In the genomic region with DNA sequence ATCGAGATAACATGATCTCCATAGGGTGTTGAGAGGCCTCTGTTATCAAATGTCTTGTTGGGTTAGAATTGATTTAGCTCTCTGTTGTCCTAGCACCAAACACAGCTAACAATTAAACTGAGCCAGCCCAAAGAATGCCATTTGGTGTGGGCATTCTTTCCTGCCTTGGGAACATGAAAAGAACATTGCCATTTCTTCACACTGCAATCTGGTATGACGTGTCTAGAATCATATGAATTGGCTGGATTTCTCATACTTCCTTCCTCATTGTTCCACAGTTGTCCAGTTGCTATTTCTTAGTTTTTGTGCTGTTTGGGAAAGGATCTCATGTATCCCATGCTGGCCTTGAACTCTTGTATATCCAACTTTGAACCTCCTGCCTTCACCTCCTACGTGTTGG, we compare ENCODE assay signal across 20 mouse cellular contexts. TPM values are rescaled to one million over a fixed set of nuclear protein-coding genes. Genes with fewer than 3 reads are reported as not detected.
DNase-seq lines count a peak whose midpoint lies in the region; ATAC-seq and TF ChIP-seq lines count a peak whose summit lies in the region.
"Had no signal": no experiment of that assay in that cellular context is flagged by ENCODE, and none has a peak within 500 bp of the region (broad histone marks: within the 10 kb centered on the region; RNA-seq: fewer than 3 reads in every experiment).

No protein-coding gene starts in this region.

- H3K9ac ChIP-seq in neural tube, embryonic 15.5 days (replicated peaks) = no peak overlapping the region
- H3K9ac ChIP-seq: forebrain, embryonic 13.5 days; forebrain, postnatal 0 days; heart, embryonic 13.5 days; hindbrain, embryonic 15.5 days had no signal

- no peaks in the 10 kb centered on the region for H3K9me3 ChIP-seq in neural tube, embryonic 15.5 days (replicated peaks)
- H3K9me3 ChIP-seq: forebrain, embryonic 13.5 days; hindbrain, embryonic 15.5 days had no signal

- TF ChIP-seq CTCF in layer of hippocampus, adult 2 months (conservative IDR thresholded peaks at IDR 0.05) = no peak

- intact Hi-C loops in heart, postnatal 25 days (cut with DNase I) = no loop called here
- intact Hi-C loops in left cerebral cortex, postnatal 4 days (cut with DNase I) = no loop called here

- no peaks in the 10 kb centered on the region for H3K27me3 ChIP-seq in neural tube, embryonic 15.5 days (replicated peaks)
- H3K27me3 ChIP-seq: forebrain, embryonic 13.5 days; heart, embryonic 13.5 days; hindbrain, embryonic 15.5 days had no signal

- peaks cover 5% of the 10 kb centered on the region; the same call in 1 of the 2 replicates for H3K4me1 ChIP-seq in brown adipose tissue, adult 24 weeks (ENCODE audit: control insufficient read depth, insufficient read depth, insufficient read length, low read length)
- peaks cover 15% of the 10 kb centered on the region for H3K4me1 ChIP-seq in neural tube, embryonic 15.5 days

- no peaks in the 10 kb centered on the region for H3K36me3 ChIP-seq in neural tube, embryonic 15.5 days
- H3K36me3 ChIP-seq: hindbrain, embryonic 15.5 days had no signal

- H3K4me3 ChIP-seq in layer of hippocampus, adult 2 months = no peak overlapping the region
- no peak overlapping the region for H3K4me3 ChIP-seq in brown adipose tissue, adult 24 weeks (ENCODE audit: insufficient read depth, low read depth, low read length)
- no peak overlapping the region for H3K4me3 ChIP-seq in neural tube, embryonic 15.5 days (replicated peaks)
- H3K4me3 ChIP-seq: embryonic facial prominence, embryonic 10.5 days; forebrain, embryonic 13.5 days; heart, embryonic 13.5 days; hindbrain, embryonic 10.5 days; hindbrain, embryonic 15.5 days had no signal

- 91% methylated on average over 3 of the region's 3 CpGs for WGBS in neural tube, embryonic 15.5 days

- H3K27ac ChIP-seq in layer of hippocampus, adult 2 months = peak overlapping the region; percentile 72
- H3K27ac ChIP-seq in brown adipose tissue, adult 24 weeks (replicated peaks; ENCODE audit: low read depth, low read length) = 0 out of 2 replicates have a peak overlapping the region, but pooled peaks have one; percentile 10
- H3K27ac ChIP-seq in neural tube, embryonic 15.5 days (replicated peaks) = no peak overlapping the region
- H3K27ac ChIP-seq: embryonic facial prominence, embryonic 10.5 days; forebrain, embryonic 13.5 days; heart, embryonic 13.5 days; hindbrain, embryonic 10.5 days; hindbrain, embryonic 15.5 days had no signal

- ATAC-seq in megakaryocyte, adult 5-6 weeks (ENCODE audit: poor library complexity, severe bottlenecking) = 0 out of 2 replicates have a peak, but pooled peaks have one; percentile 33
- no peak for ATAC-seq in neural tube, embryonic 15.5 days (ENCODE audit: low FRiP score)
- ATAC-seq: forebrain, embryonic 13.5 days; forebrain, postnatal 0 days had no signal

- no peak overlapping the region for H3K4me2 ChIP-seq in neural tube, embryonic 15.5 days
- H3K4me2 ChIP-seq: forebrain, embryonic 13.5 days; hindbrain, embryonic 15.5 days had no signal

- DNase-seq in heart, adult 11 months = peak; percentile 77
- DNase-seq in heart, postnatal 25 days (ENCODE audit: low spot score) = no peak
- no peak for DNase-seq in layer of hippocampus, adult 2 months (ENCODE audit: low spot score in 2 of 2)
- no peak for DNase-seq in layer of hippocampus, adult 18-20 months (ENCODE audit: low spot score in 2 of 2)
- no peak for DNase-seq in left cerebral cortex, postnatal 4 days
- DNase-seq: adrenal gland, postnatal 10 days; cerebellum, adult 18-20 months; cerebellum, adult 9-11 months; cerebellum, postnatal 36 days; forebrain, postnatal 0 days; gastrocnemius, postnatal 25 days; heart, postnatal 14 days had no signal

RNA-seq across cellular contexts. Expression of a gene that starts 27.9 kb away (rescaled TPM):
- 10 to 100 TPM; 73.5 to 75.5 TPM for total RNA-seq in heart, postnatal 25 days (2021)
- 10 to 100 TPM; 91.8 to 92.0 TPM for total RNA-seq in layer of hippocampus, adult 2 months (2021)
- total RNA-seq in layer of hippocampus, adult 18-20 months (2021) = 100 to 1,000 TPM in 1 of 2 experiments, 10 to 100 TPM in 1; 94.2 to 105 TPM
- 74.8 and 95.3 TPM in 2 replicates for polyA plus RNA-seq in brown adipose tissue, adult 24 weeks (2012; ENCODE audit: insufficient read depth, insufficient read length, missing spikeins)
- total RNA-seq in megakaryocyte, adult 5-6 weeks (2015) = 74.5 and 91.4 TPM in 2 replicates
- total RNA-seq in megakaryocyte, adult 5-6 weeks (2017) = 89.6 and 108 TPM in 2 replicates
- polyA plus RNA-seq in neural tube, embryonic 15.5 days (2015; fragmentation: Nextera tagmentation; extraction: Ambion mirVana) = 119 and 120 TPM in 2 replicates
- 10 to 100 TPM; 70.2 to 70.8 TPM for total RNA-seq in left cerebral cortex, postnatal 4 days (2021)

RNA-seq across cellular contexts. Expression of a gene that starts 34.9 kb away (rescaled TPM):
- 1 to 10 TPM; 2.4 to 2.7 TPM for total RNA-seq in heart, postnatal 25 days (2021)
- 10 to 100 TPM; 16.8 to 17.4 TPM for total RNA-seq in layer of hippocampus, adult 2 months (2021)
- 10 to 100 TPM; 17.7 to 18.0 TPM for total RNA-seq in layer of hippocampus, adult 18-20 months (2021)
- polyA plus RNA-seq in brown adipose tissue, adult 24 weeks (2012; ENCODE audit: insufficient read depth, insufficient read length, missing spikeins) = 4.0 and 5.7 TPM in 2 replicates
- total RNA-seq in megakaryocyte, adult 5-6 weeks (2015) = 45.6 and 46.1 TPM in 2 replicates
- 43.5 and 47.8 TPM in 2 replicates for total RNA-seq in megakaryocyte, adult 5-6 weeks (2017)
- polyA plus RNA-seq in neural tube, embryonic 15.5 days (2015; fragmentation: Nextera tagmentation; extraction: Ambion mirVana) = 50.8 and 51.4 TPM in 2 replicates
- total RNA-seq in left cerebral cortex, postnatal 4 days (2021) = 10 to 100 TPM; 26.6 to 28.8 TPM

RNA-seq across cellular contexts. Expression of a gene that starts 36.0 kb away (rescaled TPM):
- total RNA-seq in heart, postnatal 25 days (2021) = 10 to 100 TPM; 65.3 to 66.9 TPM
- 100 to 1,000 TPM; 230 to 241 TPM for total RNA-seq in layer of hippocampus, adult 2 months (2021)
- 100 to 1,000 TPM; 241 to 246 TPM for total RNA-seq in layer of hippocampus, adult 18-20 months (2021)
- 98.7 and 99.2 TPM in 2 replicates for polyA plus RNA-seq in brown adipose tissue, adult 24 weeks (2012; ENCODE audit: insufficient read depth, insufficient read length, missing spikeins)
- 12.0 and 12.2 TPM in 2 replicates for total RNA-seq in megakaryocyte, adult 5-6 weeks (2015)
- total RNA-seq in megakaryocyte, adult 5-6 weeks (2017) = 9.2 and 11.1 TPM in 2 replicates
- polyA plus RNA-seq in neural tube, embryonic 15.5 days (2015; fragmentation: Nextera tagmentation; extraction: Ambion mirVana) = 130 and 137 TPM in 2 replicates
- 10 to 100 TPM; 89.0 to 93.5 TPM for total RNA-seq in left cerebral cortex, postnatal 4 days (2021)

Comparison
In these comparisons a context has a peak if more than half of its experiments do, and no peak if none do; other contexts are left out.
1. RNA of a gene that starts 34.9 kb away (total RNA-seq): 43.5 to 47.8 TPM in megakaryocyte, adult 5-6 weeks, 26.6 to 28.8 TPM in left cerebral cortex, postnatal 4 days, 17.7 to 18.0 TPM in layer of hippocampus, adult 18-20 months and 16.8 to 17.4 TPM in layer of hippocampus, adult 2 months; 2.4 to 2.7 TPM in heart, postnatal 25 days; every median in the first group is over 4 times any median in the second.
2. RNA of a gene that starts 36.0 kb away (total RNA-seq): 241 to 246 TPM in layer of hippocampus, adult 18-20 months, 230 to 241 TPM in layer of hippocampus, adult 2 months, 89.0 to 93.5 TPM in left cerebral cortex, postnatal 4 days and 65.3 to 66.9 TPM in heart, postnatal 25 days; 9.2 to 12.2 TPM in megakaryocyte, adult 5-6 weeks; every median in the first group is over 4 times any median in the second.